Mouse (Mus musculus) heart, postnatal 0 days (tissue): ENCODE measurements at regions not wholly inside any gene's neighbourhood (a gene's known extent, or its start where the extent isn't known, plus 50 kb on each side); places are given as distances from the start of the nearest gene placed in this dataset.

Source experiments
- ATAC-seq: fragments of 200-750 bp; cut with Nextera tagmentation; 2 replicates; pipeline ENCODE4 v1.8.0; 2017; ENCODE audit warnings: low read depth, moderate number of reproducible peaks, moderate library complexity; ENCODE audit not compliant: insufficient read depth
- DNase-seq: peaks from one replicate; pipeline ENCODE4 v3.0.0-alpha.2; 2016; ENCODE audit warnings: low spot score
- H3K27ac ChIP-seq: fragments of 300-500 bp; sonication (generic); 2 replicates; pipeline ENCODE4 v1.5.1; 2014; ENCODE audit warnings: low read depth, mild to moderate bottlenecking
- H3K27me3 ChIP-seq: fragments of 300-500 bp; sonication (generic); 2 replicates; pipeline ENCODE4 v1.6.1; 2014; ENCODE audit warnings: low read length, mixed read lengths; ENCODE audit not compliant: control insufficient read depth, insufficient read depth
- H3K36me3 ChIP-seq: fragments of 300-500 bp; sonication (generic); replicated peaks from 2 replicates; pipeline ENCODE4 v1.6.1; 2014; ENCODE audit warnings: low read length, mixed read lengths; ENCODE audit not compliant: control insufficient read depth, insufficient read depth
- H3K4me1 ChIP-seq: fragments of 300-500 bp; sonication (generic); 2 replicates; pipeline ENCODE4 v1.6.1; 2014; ENCODE audit warnings: antibody characterized with exemption; ENCODE audit not compliant: control insufficient read depth, insufficient read depth
- H3K4me2 ChIP-seq: fragments of 300-500 bp; sonication (generic); 2 replicates; pipeline ENCODE4 v1.6.1; 2014; ENCODE audit warnings: low read depth, mild to moderate bottlenecking, low read length, moderate library complexity
- H3K4me3 ChIP-seq: fragments of 300-500 bp; sonication (generic); 2 replicates; pipeline ENCODE4 v1.5.1; 2014; ENCODE audit warnings: low read depth, low read length
- H3K9ac ChIP-seq: fragments of 300-500 bp; sonication (generic); replicated peaks from 2 replicates; pipeline ENCODE4 v1.6.1; 2014; ENCODE audit warnings: low read depth, low read length, mixed read lengths
- H3K9me3 ChIP-seq: fragments of 300-500 bp; sonication (generic); replicated peaks from 2 replicates; pipeline ENCODE4 v1.6.1; 2016; ENCODE audit warnings: low read length; ENCODE audit not compliant: control insufficient read depth
- CTCF ChIP-seq: IDR thresholded peaks from 2 replicates; pipeline ENCODE4 v1.5.1; 2016; ENCODE audit warnings: antibody characterized with exemption, control low read depth, low read depth
- EP300 ChIP-seq: IDR thresholded peaks from 2 replicates; pipeline ENCODE4 v1.6.1; 2016; ENCODE audit warnings: antibody characterized with exemption, low read depth
- WGBS: fragments of 180-500 bp; shearing (Covaris S2); extraction: QIAGEN DNeasy Blood & Tissue Kit; methylation state at CpG from one replicate; pipeline ENCODE4 v1.1.7; 2014; 5-methylcytosine and 5-hydroxymethylcytosine counted together

DNA sequence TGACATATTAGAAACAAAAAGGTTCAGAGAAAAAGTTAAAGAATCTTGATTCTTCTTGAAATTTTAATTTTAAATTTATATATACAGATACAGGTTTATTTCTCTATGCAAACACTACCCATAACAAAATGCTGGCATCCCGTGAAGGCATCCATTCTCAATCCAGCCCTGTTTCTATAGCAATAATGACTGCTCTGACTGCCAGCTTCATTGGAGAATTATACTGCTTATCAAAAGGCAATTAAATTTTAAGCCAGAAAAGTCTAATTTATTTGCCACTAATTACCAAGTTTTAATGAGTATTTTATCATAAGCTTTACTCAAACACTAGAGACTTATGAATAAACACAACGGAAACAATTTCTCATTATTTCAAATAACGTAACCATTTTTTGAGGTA, 128.1 kb upstream of the Frmd4a start:
- ATAC-seq (no peak), DNase-seq (no peak)
- Histone ChIP-seq H3K4me3 (no peak overlapping the region), H3K4me2 (no peak overlapping the region), H3K27ac (no peak overlapping the region), H3K9ac (no peak overlapping the region), H3K4me1 (no peaks in the 10 kb centered on the region), H3K36me3 (no peaks in the 10 kb centered on the region), H3K27me3 (no peaks in the 10 kb centered on the region), H3K9me3 (no peaks in the 10 kb centered on the region)
- 88% methylated on average over 3 of the region's 3 CpGs for WGBS
- TF ChIP-seq EP300 (no peak), CTCF (no peak)

GRCm38 (mm10) chr2:3890462-3890861, 127.1 kb upstream of the Frmd4a start:
- WGBS: 59% methylated on average over 8 of the region's 8 CpGs
- Histone ChIP-seq H3K36me3 (no peaks in the 10 kb centered on the region), H3K27me3 (no peaks in the 10 kb centered on the region), H3K9ac (no peak overlapping the region), H3K4me3 (no peak overlapping the region), H3K4me1 (no peaks in the 10 kb centered on the region), H3K4me2 (no peak overlapping the region), H3K9me3 (no peaks in the 10 kb centered on the region), H3K27ac (no peak overlapping the region)
- ATAC-seq: no peak
- no peak for DNase-seq
- TF ChIP-seq EP300 (no peak), CTCF (no peak)

DNA sequence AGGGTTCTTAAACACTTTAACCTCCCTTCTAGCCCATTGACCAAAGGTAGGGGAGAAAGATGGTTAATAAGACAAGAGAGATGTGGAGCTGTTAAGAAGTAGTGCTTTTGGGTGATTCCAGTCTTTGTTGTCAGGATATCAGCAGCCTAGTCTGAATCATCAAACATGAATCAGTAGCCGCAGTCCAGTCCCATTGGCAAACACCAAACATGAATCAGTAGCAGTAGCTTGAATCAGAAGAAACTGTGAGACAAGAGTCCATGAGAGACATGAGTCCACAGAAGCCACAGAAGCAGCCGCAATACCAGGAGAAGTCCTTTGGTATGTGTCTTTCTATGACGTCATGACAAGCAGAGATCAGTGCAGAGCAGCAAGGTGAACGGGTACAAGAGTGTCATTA, 110.5 kb upstream of the Frmd4a start:
- no peak overlapping the region for H3K4me3 ChIP-seq
- no peak for TF ChIP-seq EP300
- no peak for TF ChIP-seq CTCF
- DNase-seq: no peak
- no peak overlapping the region for H3K27ac ChIP-seq
- H3K36me3 ChIP-seq: no peaks in the 10 kb centered on the region
- no peak for ATAC-seq
- H3K27me3 ChIP-seq: no peaks in the 10 kb centered on the region
- H3K9ac ChIP-seq: no peak overlapping the region
- WGBS: 78% methylated on average over 4 of the region's 4 CpGs
- H3K4me1 ChIP-seq: no peaks in the 10 kb centered on the region
- no peaks in the 10 kb centered on the region for H3K9me3 ChIP-seq
- no peak overlapping the region for H3K4me2 ChIP-seq

- Histone ChIP-seq H3K4me2 (no peak overlapping the region), H3K27ac (no peak overlapping the region), H3K9me3 (no peaks in the 10 kb centered on the region), H3K4me3 (no peak overlapping the region), H3K9ac (no peak overlapping the region), H3K27me3 (no peaks in the 10 kb centered on the region), H3K36me3 (no peaks in the 10 kb centered on the region), H3K4me1 (no peaks in the 10 kb centered on the region)
- 56% methylated on average over 3 of the region's 3 CpGs for WGBS
- ATAC-seq (no peak), DNase-seq (no peak)
- TF ChIP-seq EP300 (no peak), CTCF (no peak)
Measured at GRCm38 (mm10) chr2:3908192-3908591, 109.3 kb upstream of the Frmd4a start.

DNA sequence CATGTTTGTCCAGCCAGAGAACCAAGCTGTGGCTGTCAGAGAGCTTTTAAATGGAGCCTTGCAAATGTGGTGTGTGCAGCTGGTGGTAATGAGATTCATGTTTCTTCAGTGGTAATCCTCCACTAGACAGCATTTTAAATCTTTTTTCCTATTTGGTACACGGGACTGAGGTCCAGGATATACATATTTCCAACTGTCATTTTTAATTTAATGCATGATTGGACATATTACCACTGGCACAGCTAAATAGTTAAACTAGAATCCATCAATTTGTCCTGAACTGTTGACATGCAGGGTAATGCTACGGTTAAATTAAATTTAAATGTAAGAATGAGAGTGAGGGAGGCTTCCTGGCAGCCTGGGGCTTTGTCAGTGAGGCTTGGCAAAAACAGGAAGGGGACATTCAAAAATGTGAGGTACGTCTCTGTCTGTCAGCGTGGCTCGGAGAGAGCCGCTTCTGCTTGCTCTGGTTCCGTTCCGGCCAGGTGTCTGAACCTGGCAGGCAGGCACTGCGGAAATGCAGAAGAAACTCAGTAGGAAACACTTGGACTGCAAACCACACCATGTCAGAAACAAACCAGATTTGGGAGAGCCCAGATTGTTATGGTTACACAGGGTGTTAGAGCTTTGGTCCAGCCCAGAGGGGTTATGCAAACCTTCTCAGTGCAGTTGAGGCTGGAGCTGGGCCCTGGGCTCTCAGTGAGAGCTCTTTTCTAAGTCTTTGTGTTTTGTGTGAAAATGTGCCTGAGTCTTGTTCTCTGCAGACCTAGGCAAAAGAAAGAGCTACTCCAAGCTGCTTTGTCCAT, 107.2 kb upstream of the Frmd4a start:
- ATAC-seq (no peak), DNase-seq (no peak)
- no peaks in the 10 kb centered on the region for H3K27me3 ChIP-seq
- no peak overlapping the region for H3K9ac ChIP-seq
- no peaks in the 10 kb centered on the region for H3K36me3 ChIP-seq
- H3K4me3 ChIP-seq: no peak overlapping the region
- no peak overlapping the region for H3K4me2 ChIP-seq
- H3K27ac ChIP-seq: no peak overlapping the region
- no peaks in the 10 kb centered on the region for H3K9me3 ChIP-seq
- TF ChIP-seq EP300 (no peak), CTCF (no peak)
- 64% methylated on average over 9 of the region's 9 CpGs for WGBS
- no peaks in the 10 kb centered on the region for H3K4me1 ChIP-seq

- no peak for TF ChIP-seq CTCF
- no peak for TF ChIP-seq EP300
- no peaks in the 10 kb centered on the region for H3K9me3 ChIP-seq
- H3K36me3 ChIP-seq: no peaks in the 10 kb centered on the region
- no peak overlapping the region for H3K4me3 ChIP-seq
- H3K9ac ChIP-seq: no peak overlapping the region
- no peak overlapping the region for H3K27ac ChIP-seq
- no peaks in the 10 kb centered on the region for H3K27me3 ChIP-seq
- no peak for DNase-seq
- no peak for ATAC-seq
- no peak overlapping the region for H3K4me2 ChIP-seq
- no peaks in the 10 kb centered on the region for H3K4me1 ChIP-seq
- WGBS: 82% methylated on average over 7 of the region's 7 CpGs
Measured at GRCm38 (mm10) chr2:3915141-3915540, 102.4 kb upstream of the Frmd4a start.
